Mouse (Mus musculus) hindbrain, embryonic 10.5 days (tissue): ENCODE results near the gene Zscan26. TPM values are rescaled to one million over a fixed set of nuclear protein-coding genes. Genes with fewer than 3 reads are reported as not detected.

Experiments
- DNase-seq: peaks from one replicate; pipeline ENCODE4 v3.0.0-alpha.2; 2017; ENCODE audit warnings: low spot score
- H3K27ac ChIP-seq: fragments of 300-500 bp; sonication (generic); 2 replicates; pipeline ENCODE4 v1.5.1; 2016; ENCODE audit warnings: mild to moderate bottlenecking, moderate library complexity
- H3K27me3 ChIP-seq: fragments of 300-500 bp; sonication (generic); 2 replicates; pipeline ENCODE4 v1.6.1; 2016; ENCODE audit warnings: mild to moderate bottlenecking; ENCODE audit not compliant: poor library complexity, insufficient read depth, severe bottlenecking
- H3K36me3 ChIP-seq: fragments of 300-500 bp; sonication (generic); 2 replicates; pipeline ENCODE4 v1.6.1; 2016; ENCODE audit warnings: mild to moderate bottlenecking, moderate library complexity
- H3K4me1 ChIP-seq: fragments of 300-500 bp; sonication (generic); replicated peaks from 2 replicates; pipeline ENCODE4 v1.6.1; 2016; ENCODE audit warnings: mild to moderate bottlenecking
- H3K4me3 ChIP-seq: fragments of 300-500 bp; sonication (generic); 2 replicates; pipeline ENCODE4 v1.5.1; 2016; ENCODE audit warnings: mild to moderate bottlenecking, moderate library complexity
- H3K9me3 ChIP-seq: fragments of 300-500 bp; sonication (generic); 2 replicates; pipeline ENCODE4 v1.6.1; 2016; ENCODE audit warnings: mild to moderate bottlenecking, moderate library complexity
- WGBS: fragments of 180-500 bp; shearing (Covaris S2); methylation state at CpG from one replicate; pipeline ENCODE4 v1.1.7; 2016; 5-methylcytosine and 5-hydroxymethylcytosine counted together
- microRNA counts: library from miRNA; unstranded; fragments of <30 nt; microRNA quantifications from one replicate; lab custom pipeline; 2017
- polyA plus RNA-seq: library from polyadenylated mRNA; unstranded; fragments of >200 nt; fragmentation: Nextera tagmentation; extraction: Ambion mirVana; gene quantifications from 2 replicates; pipeline ENCODE4 v1.2.1, GENCODE M21; 2016

The Zscan26 gene
- polyA plus RNA-seq, 1 experiment from 2014 or later, result 20.6 TPM

- H3K27ac ChIP-seq, result no peak overlapping the region
- H3K36me3 ChIP-seq, result peaks cover 92% of the 10 kb centered on the region
- H3K4me3 ChIP-seq, result no peak overlapping the region
- H3K4me1 ChIP-seq, result peaks cover 5% of the 10 kb centered on the region
- H3K27me3 ChIP-seq, result no peaks in the 10 kb centered on the region
- WGBS, result 93% methylated on average over 6 of the region's 6 CpGs
- no peaks in the 10 kb centered on the region for H3K9me3 ChIP-seq
- DNase-seq, result no peak
Measured at GRCm38 (mm10) chr13:21395623-21396022, 57.9 kb downstream of the Zscan26 start.

GRCm38 (mm10) chr13:21395211-21395610, 58.3 kb downstream of the Zscan26 start:
- 96% methylated on average over 1 of the region's 1 CpGs for WGBS
- DNase-seq, result no peak
- Histone ChIP-seq H3K4me3 (no peak overlapping the region), H3K27ac (no peak overlapping the region), H3K36me3 (peaks cover 92% of the 10 kb centered on the region), H3K4me1 (peaks cover 5% of the 10 kb centered on the region; the same call in 1 of the 2 replicates), H3K9me3 (no peaks in the 10 kb centered on the region), H3K27me3 (no peaks in the 10 kb centered on the region)

MicroRNAs within 50 kb of the gene (microRNA counts, 519-probe panel; counts per million panel counts)
- 1,778 counts per million, percentile 78 among the panel's probes with 10 or more counts for microRNA mmu-miR-1896 (lab: Ali Mortazavi, UCI)

Other genes starting within 250 kb of the Zscan26 start
- gene Gpx5, start 161.0 kb downstream of the Zscan26 start, polyA plus RNA-seq, result not detected in 2 replicates
- 0.12 TPM in 1 of 2 replicates, not detected in the other for gene Gpx6, start 141.6 kb downstream of the Zscan26 start, polyA plus RNA-seq
- not detected in 2 replicates for gene Olfr1367, start 106.8 kb downstream of the Zscan26 start, polyA plus RNA-seq
- gene Zscan12, start 90.9 kb downstream of the Zscan26 start, polyA plus RNA-seq, result 16.9 and 20.2 TPM in 2 replicates
- gene Zkscan3, start 51.0 kb downstream of the Zscan26 start, polyA plus RNA-seq, result 76.8 and 87.6 TPM in 2 replicates
- 4.3 and 5.5 TPM in 2 replicates for gene Pgbd1, start 12.7 kb downstream of the Zscan26 start, polyA plus RNA-seq
- gene Nkapl, start 14.8 kb upstream of the Zscan26 start, polyA plus RNA-seq, result 2.0 and 2.5 TPM in 2 replicates
- 4.2 and 4.4 TPM in 2 replicates for gene Zkscan4, start 25.2 kb upstream of the Zscan26 start, polyA plus RNA-seq
- gene Gm10065, start 25.7 kb upstream of the Zscan26 start, polyA plus RNA-seq, result 1.7 TPM in 1 of 2 replicates, not detected in the other
- gene AK157302, start 41.5 kb upstream of the Zscan26 start, polyA plus RNA-seq, result 0.16 and 0.39 TPM in 2 replicates
- 5.3 and 6.4 TPM in 2 replicates for gene Gm11273, start 47.7 kb upstream of the Zscan26 start, polyA plus RNA-seq
- 5.0 and 6.7 TPM in 2 replicates for gene Zkscan8, start 77.4 kb upstream of the Zscan26 start, polyA plus RNA-seq
- gene Olfr1366, start 89.1 kb upstream of the Zscan26 start, polyA plus RNA-seq, result 0.29 TPM in 1 of 2 replicates, not detected in the other
- not detected in 2 replicates for gene Olfr1535, start 106.2 kb upstream of the Zscan26 start, polyA plus RNA-seq
- gene Olfr1364, start 128.0 kb upstream of the Zscan26 start, polyA plus RNA-seq, result not detected in 2 replicates
- gene Olfr1362, start 160.3 kb upstream of the Zscan26 start, polyA plus RNA-seq, result not detected in 2 replicates
- gene Olfr11, start 188.8 kb upstream of the Zscan26 start, polyA plus RNA-seq, result not detected in 2 replicates
- not detected in 2 replicates for gene Olfr1361, start 209.7 kb upstream of the Zscan26 start, polyA plus RNA-seq
- gene Olfr1360, start 223.7 kb upstream of the Zscan26 start, polyA plus RNA-seq, result not detected in 2 replicates
- gene Olfr1359, start 244.4 kb upstream of the Zscan26 start, polyA plus RNA-seq, result not detected in 2 replicates